Mouse (Mus musculus): ENCODE measurements around the gene Psmb11. TPM values are rescaled to one million over a fixed set of nuclear protein-coding genes. Genes with fewer than 3 reads are reported as not detected.

Gene Psmb11
- polyA plus RNA-seq, 1 experiment from 2014 or later: 0.04 TPM

DNA sequence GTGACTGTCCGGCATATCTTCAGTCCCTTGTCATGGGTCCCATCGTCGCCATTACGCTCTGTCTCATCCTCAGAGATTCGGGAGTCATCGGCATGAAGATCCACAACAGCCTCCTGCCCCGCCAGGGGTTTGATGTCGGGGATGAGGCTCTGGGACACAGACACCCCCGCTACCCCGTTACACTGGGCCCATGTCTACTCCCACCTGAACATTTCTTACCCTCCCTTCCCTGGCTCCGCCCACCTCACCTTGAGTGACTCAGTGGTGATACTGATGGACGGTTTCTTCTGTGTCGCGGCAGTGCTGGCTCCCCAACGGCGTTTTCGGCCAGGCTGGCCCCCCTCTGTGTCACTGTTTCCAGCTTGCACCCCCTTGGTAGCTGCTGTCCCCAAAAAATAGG lies 25.2 kb downstream of the Psmb11 start:
- Histone ChIP-seq H3K4me2 (no peak overlapping the region), H3K36me3 (replicated peaks) (peaks cover 90% of the 10 kb centered on the region), H3K9me3 (no peaks in the 10 kb centered on the region), H3K4me3 (replicated peaks) (no peak overlapping the region), H3K9ac (no peak overlapping the region), H3K27me3 (no peaks in the 10 kb centered on the region), H3K27ac (no peak overlapping the region), H3K4me1 (peaks cover 28% of the 10 kb centered on the region)
- no peak for ATAC-seq (ENCODE audit: low FRiP score)
- 94% methylated on average over 17 of the region's 17 CpGs for WGBS

DNA sequence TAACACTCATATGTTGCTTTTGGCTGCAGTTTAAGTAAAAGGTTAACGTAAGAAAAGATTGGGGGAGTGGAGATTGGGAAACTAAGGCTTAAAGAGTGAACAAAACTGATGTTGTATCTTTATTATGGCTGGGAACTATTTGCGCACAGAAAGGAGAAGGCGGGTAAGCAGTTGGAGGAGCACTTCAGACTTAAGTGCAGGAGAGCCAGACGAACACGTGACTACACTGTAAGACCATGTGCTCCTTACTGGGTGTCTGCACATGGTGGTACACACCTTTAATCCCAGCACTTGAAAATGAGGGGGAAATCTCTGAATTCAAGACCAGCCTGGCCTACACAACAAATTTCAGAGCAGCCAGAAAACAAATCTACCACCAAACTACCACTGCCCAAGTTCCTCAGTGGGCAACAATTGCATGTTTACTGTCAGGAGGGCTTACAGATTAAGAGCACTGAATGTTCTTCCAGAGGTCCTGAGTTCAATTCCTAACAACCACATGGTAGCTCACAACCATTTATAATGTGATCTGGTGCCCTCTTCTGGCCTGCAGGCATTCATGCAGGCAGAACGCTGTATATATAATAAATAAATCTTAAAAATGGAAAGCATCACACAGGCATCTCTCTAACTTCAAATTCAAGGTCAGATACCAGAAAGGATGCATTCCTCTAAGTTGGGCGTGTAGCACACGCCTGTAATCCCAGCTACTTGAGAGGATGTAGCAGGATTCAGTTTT lies 25.8 kb downstream of the Psmb11 start:
- H3K36me3 ChIP-seq (replicated peaks): peaks cover 94% of the 10 kb centered on the region
- no peaks in the 10 kb centered on the region for H3K9me3 ChIP-seq
- H3K9ac ChIP-seq: no peak overlapping the region
- H3K4me2 ChIP-seq: no peak overlapping the region
- H3K4me1 ChIP-seq: peaks cover 35% of the 10 kb centered on the region
- 89% methylated on average over 8 of the region's 8 CpGs for WGBS
- ATAC-seq (ENCODE audit: low FRiP score): no peak
- H3K27ac ChIP-seq: no peak overlapping the region
- H3K4me3 ChIP-seq (replicated peaks): no peak overlapping the region
- H3K27me3 ChIP-seq: no peaks in the 10 kb centered on the region

DNA sequence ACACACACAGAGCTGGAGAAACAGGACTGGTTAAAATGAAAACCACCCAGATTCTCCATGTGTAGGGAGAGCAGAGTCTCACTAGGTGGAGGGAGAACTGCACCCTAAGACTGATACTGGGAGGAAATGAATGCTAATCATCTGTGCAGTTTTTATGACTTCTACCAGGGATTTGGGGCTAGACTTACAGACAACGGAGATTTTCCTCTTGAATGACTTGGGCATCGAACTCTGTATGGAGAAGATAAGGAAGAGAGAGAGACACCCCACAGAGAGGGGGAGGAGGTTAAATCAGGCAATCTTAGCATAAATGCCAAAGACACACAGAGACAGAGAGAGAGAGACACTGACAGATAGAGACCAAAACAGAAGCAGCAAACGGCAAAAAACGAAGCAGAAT lies 26.7 kb downstream of the Psmb11 start:
- Histone ChIP-seq H3K4me1 (peaks cover 42% of the 10 kb centered on the region), H3K9ac (no peak overlapping the region; the same call in 1 of the 2 replicates), H3K4me3 (replicated peaks) (no peak overlapping the region), H3K27ac (no peak overlapping the region), H3K4me2 (no peak overlapping the region), H3K36me3 (replicated peaks) (peaks cover 86% of the 10 kb centered on the region), H3K9me3 (no peaks in the 10 kb centered on the region), H3K27me3 (no peaks in the 10 kb centered on the region)
- WGBS: 83% methylated on average over 4 of the region's 4 CpGs
- ATAC-seq (ENCODE audit: low FRiP score): no peak

DNA sequence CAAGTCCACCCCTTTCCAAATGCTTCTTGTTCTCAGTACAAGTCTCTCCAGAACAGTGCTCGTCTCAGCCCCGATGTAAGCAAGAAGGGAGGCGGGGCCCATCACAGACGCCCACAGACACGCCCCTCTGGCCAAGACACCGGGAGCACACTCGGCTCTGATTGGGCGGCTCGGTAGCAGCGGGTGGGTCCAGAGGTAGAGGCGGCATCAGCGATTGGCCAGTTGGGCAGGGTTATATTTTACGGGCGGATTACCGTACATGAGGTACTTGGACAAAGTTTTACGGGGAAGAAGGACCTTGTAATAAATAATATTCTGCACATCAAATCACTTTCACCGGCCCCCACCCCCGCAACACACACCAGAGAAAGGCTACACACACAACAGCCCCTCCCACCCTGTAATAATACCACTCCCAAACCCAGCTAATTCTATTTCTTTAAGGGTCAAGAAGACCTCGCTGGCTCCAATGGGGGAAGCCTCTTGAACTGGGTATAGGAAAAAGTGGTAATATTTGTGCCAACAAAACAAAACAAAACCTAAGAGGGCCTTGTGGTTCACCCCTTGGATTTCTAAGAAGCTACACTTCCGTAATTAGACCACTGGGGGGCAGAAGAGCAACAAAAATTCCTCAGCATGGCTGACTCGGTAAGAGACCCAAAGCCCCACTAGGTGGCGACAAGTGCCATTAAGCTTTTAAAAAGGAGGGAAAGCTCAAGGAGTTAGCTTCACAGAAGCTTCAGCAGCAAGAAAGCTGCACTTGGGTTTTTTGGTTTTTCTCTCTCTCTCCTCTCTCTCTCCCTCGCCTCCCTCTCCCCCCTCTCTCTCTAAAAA lies 29.6 kb downstream of the Psmb11 start:
- Histone ChIP-seq H3K4me1 (peaks cover 51% of the 10 kb centered on the region), H3K9ac (0 out of 2 replicates have a peak overlapping the region, but pooled peaks have one; percentile 25), H3K4me2 (peak overlapping the region; percentile 92), H3K27me3 (no peaks in the 10 kb centered on the region), H3K9me3 (no peaks in the 10 kb centered on the region), H3K4me3 (replicated peaks) (no peak overlapping the region), H3K36me3 (replicated peaks) (peaks cover 63% of the 10 kb centered on the region), H3K27ac (peak overlapping the region; percentile 43)
- ATAC-seq (ENCODE audit: low FRiP score): peak; percentile 39; the same call in 1 of the 2 replicates
- 62% methylated on average over 23 of the region's 23 CpGs for WGBS

- peak overlapping the region; percentile 5; the same call in 1 of the 2 replicates for H3K4me3 ChIP-seq (replicated peaks)
- peak overlapping the region; percentile 43 for H3K27ac ChIP-seq
- no peak for ATAC-seq (ENCODE audit: low FRiP score)
- H3K9ac ChIP-seq: 0 out of 2 replicates have a peak overlapping the region, but pooled peaks have one; percentile 25
- H3K9me3 ChIP-seq: no peaks in the 10 kb centered on the region
- H3K4me2 ChIP-seq: peak overlapping the region; percentile 92
- H3K27me3 ChIP-seq: no peaks in the 10 kb centered on the region
- peaks cover 63% of the 10 kb centered on the region for H3K36me3 ChIP-seq (replicated peaks)
- H3K4me1 ChIP-seq: peaks cover 51% of the 10 kb centered on the region
- WGBS: 77% methylated on average over 4 of the region's 4 CpGs
These were observed 30.3 kb downstream of the Psmb11 start for GRCm38 (mm10) chr14:54651556-54651955.

DNA sequence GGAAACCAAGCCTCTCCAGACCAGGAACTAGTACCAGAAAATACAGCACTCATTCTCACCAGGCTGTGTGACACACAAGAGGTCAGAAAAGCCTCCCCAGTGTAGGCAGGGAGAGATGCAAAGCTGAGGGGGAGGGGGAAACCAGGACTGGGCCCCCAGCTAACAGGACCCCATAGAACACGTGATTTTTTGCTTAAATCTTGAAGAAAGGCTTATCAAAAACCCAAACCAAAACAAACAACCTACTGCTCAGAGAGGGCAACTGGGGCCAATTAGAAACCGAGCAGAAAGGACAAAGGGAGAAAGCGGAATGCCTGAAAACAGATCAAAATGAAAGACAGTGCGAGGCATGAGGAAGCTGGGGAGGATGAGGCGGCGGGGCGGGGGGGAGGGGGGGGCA lies 31.6 kb downstream of the Psmb11 start:
- no peaks in the 10 kb centered on the region for H3K27me3 ChIP-seq
- H3K9ac ChIP-seq: peak overlapping the region; percentile 92
- H3K27ac ChIP-seq: peak overlapping the region; percentile 90
- WGBS: 0% methylated on average over 7 of the region's 7 CpGs
- H3K9me3 ChIP-seq: no peaks in the 10 kb centered on the region
- peak overlapping the region; percentile 62 for H3K4me3 ChIP-seq (replicated peaks)
- H3K4me2 ChIP-seq: peak overlapping the region; percentile 92
- H3K4me1 ChIP-seq: peaks cover 51% of the 10 kb centered on the region
- peak; percentile 36; the same call in 1 of the 2 replicates for ATAC-seq (ENCODE audit: low FRiP score)
- H3K36me3 ChIP-seq (replicated peaks): peaks cover 62% of the 10 kb centered on the region

DNA sequence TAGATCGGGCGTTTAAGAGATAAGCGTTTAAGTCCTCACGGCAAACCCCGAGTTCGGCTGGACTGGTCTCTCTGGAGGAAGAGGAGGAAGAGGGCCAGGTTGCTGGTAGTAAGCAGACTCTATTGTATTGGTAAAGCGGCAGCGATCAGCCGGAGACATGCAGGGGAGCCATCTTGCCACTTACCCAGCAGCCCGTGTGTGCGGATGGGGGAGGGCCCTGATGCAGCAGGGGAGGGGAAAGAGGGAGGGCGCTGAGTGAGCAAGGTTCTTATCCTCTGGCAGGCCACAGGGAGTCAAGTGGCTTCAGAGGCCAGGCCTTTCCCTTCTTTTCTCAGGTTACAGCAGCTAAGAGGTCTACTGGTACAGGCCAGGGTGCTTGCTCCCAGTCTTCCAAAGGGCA lies 32.3 kb downstream of the Psmb11 start:
- peak overlapping the region; percentile 92 for H3K4me2 ChIP-seq
- peak overlapping the region; percentile 62 for H3K4me3 ChIP-seq (replicated peaks)
- under 1% methylated on average over 12 of the region's 12 CpGs for WGBS
- no peaks in the 10 kb centered on the region for H3K27me3 ChIP-seq
- peak; percentile 89 for ATAC-seq (ENCODE audit: low FRiP score)
- peaks cover 47% of the 10 kb centered on the region for H3K4me1 ChIP-seq
- no peaks in the 10 kb centered on the region for H3K9me3 ChIP-seq
- peak overlapping the region; percentile 92 for H3K9ac ChIP-seq
- peak overlapping the region; percentile 90 for H3K27ac ChIP-seq
- H3K36me3 ChIP-seq (replicated peaks): peaks cover 62% of the 10 kb centered on the region

DNA sequence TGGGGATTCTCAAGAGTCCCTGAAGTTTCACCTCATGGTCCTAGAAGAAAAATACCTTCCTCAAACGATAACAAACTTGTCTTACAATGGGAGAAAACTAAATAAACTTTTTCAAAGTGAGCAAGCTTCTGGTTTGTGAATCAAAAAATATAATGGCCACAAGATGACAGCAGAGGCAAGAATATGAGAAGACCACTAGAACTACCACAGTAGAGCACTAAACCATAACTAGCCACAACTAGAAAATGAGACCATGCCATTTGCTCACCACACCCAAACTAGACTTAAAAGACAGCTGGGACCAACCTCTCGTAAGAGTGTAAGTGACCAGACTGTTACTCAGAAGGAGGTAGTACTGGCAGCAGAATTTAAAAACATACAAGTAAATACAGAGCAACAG lies 38.8 kb downstream of the Psmb11 start:
- H3K9me3 ChIP-seq: no peaks in the 10 kb centered on the region
- H3K27ac ChIP-seq: no peak overlapping the region
- 95% methylated on average over 2 of the region's 2 CpGs for WGBS
- H3K4me1 ChIP-seq: no peaks in the 10 kb centered on the region
- no peak for ATAC-seq (ENCODE audit: low FRiP score)
- H3K36me3 ChIP-seq (replicated peaks): peaks cover 97% of the 10 kb centered on the region
- no peaks in the 10 kb centered on the region for H3K27me3 ChIP-seq
- no peak overlapping the region for H3K4me2 ChIP-seq
- no peak overlapping the region for H3K9ac ChIP-seq
- H3K4me3 ChIP-seq (replicated peaks): no peak overlapping the region

DNA sequence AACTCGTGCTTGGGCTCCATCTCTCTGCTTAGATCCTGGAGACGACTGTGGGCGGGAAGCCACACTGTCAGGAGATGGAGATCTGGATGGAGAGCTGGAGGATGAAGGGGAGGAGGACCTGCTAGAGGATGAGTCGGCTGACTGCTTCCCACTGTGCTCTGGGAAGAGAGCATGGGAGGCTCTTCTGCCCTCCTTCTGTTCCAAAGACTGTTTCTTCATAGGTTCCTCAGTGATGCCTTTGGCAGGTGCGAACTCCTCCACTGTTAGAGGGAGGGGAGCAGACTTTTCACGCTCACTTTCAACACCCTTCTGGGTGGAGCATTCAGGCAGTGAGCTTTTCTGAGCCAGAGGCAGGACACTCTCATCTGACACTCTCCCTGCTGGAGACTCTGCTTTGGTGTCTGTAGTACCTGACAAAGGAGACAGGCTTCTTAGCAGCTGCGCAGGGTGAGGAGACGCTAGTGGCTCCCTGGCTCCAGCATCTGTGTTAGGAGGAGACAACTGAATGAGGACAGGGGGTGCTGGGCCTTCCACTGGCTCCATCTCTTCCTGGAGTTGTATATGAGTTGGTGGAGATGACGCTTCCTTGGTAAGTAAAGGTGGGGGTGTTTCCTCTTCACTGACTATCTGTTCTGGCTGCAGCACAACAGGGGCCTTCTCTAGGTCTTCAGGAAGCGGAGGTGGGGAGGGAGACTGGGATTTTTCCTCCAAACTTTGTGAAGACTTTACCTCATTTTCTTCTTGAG lies 43.4 kb downstream of the Psmb11 start:
- no peaks in the 10 kb centered on the region for H3K9me3 ChIP-seq
- H3K4me3 ChIP-seq (replicated peaks): no peak overlapping the region
- peaks cover 90% of the 10 kb centered on the region for H3K36me3 ChIP-seq (replicated peaks)
- no peak overlapping the region for H3K27ac ChIP-seq
- no peaks in the 10 kb centered on the region for H3K4me1 ChIP-seq
- no peak overlapping the region for H3K9ac ChIP-seq
- ATAC-seq (ENCODE audit: low FRiP score): no peak
- H3K27me3 ChIP-seq: no peaks in the 10 kb centered on the region
- 92% methylated on average over 10 of the region's 10 CpGs for WGBS
- no peak overlapping the region for H3K4me2 ChIP-seq

DNA sequence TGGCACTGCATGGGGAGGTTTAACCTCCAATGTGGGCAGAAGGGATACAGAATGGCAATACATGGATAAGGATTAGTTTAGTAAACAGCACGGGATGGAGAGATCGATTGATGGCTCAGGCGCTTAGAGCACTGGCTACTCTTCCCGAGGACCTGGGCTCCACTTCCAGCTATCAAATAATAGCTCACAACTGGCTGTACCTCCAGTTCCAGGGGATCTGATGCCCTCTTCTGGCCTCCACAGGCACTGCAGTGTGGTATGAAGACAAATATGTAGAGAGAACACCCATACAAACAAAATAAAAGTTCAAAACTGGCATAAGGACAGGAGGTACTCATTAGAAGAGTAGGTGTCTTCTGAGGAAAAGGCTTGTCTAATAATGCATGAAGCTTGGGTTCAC lies 48.1 kb downstream of the Psmb11 start:
- 81% methylated on average over 4 of the region's 4 CpGs for WGBS
- H3K27ac ChIP-seq: no peak overlapping the region
- no peak overlapping the region for H3K4me2 ChIP-seq
- H3K9me3 ChIP-seq: no peaks in the 10 kb centered on the region
- ATAC-seq (ENCODE audit: low FRiP score): no peak
- no peak overlapping the region for H3K9ac ChIP-seq
- no peaks in the 10 kb centered on the region for H3K4me1 ChIP-seq
- no peaks in the 10 kb centered on the region for H3K27me3 ChIP-seq
- H3K4me3 ChIP-seq (replicated peaks): no peak overlapping the region
- peaks cover 68% of the 10 kb centered on the region for H3K36me3 ChIP-seq (replicated peaks)

DNA sequence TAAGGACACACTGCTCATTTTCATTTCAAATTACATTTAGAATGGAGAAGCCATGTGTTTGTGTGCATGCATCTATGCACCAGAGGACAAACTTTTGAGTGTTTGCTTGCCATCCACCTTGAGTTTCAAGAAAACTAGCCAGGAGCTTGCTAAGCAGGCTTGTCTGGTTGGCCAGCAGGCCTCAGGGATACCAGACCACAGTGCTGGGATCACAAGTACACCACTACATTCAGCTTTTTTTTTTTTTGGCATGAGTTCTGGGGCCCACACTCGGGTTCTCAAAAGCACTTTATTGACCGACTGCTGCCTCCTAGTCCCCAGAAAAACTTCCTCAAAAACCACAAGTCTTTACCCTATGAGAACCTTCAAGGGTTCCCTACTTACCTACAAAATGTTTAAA lies 53.1 kb downstream of the Psmb11 start:
- no peak overlapping the region for H3K27ac ChIP-seq
- no peak overlapping the region for H3K4me2 ChIP-seq
- no peaks in the 10 kb centered on the region for H3K4me1 ChIP-seq
- H3K9me3 ChIP-seq: no peaks in the 10 kb centered on the region
- no peak overlapping the region for H3K9ac ChIP-seq
- no peaks in the 10 kb centered on the region for H3K27me3 ChIP-seq
- WGBS: 87% methylated on average over 2 of the region's 2 CpGs
- peaks cover 67% of the 10 kb centered on the region for H3K36me3 ChIP-seq (replicated peaks)
- H3K4me3 ChIP-seq (replicated peaks): no peak overlapping the region
- ATAC-seq (ENCODE audit: low FRiP score): no peak

- Histone ChIP-seq H3K9me3 (no peaks in the 10 kb centered on the region), H3K36me3 (replicated peaks) (peaks cover 74% of the 10 kb centered on the region), H3K9ac (no peak overlapping the region), H3K4me3 (replicated peaks) (no peak overlapping the region), H3K27ac (no peak overlapping the region), H3K4me2 (no peak overlapping the region), H3K4me1 (no peaks in the 10 kb centered on the region), H3K27me3 (no peaks in the 10 kb centered on the region)
- WGBS: 90% methylated on average over 5 of the region's 5 CpGs
- ATAC-seq (ENCODE audit: low FRiP score): no peak
These were observed 55.1 kb downstream of the Psmb11 start for GRCm38 (mm10) chr14:54676290-54676689.

All from forebrain, embryonic 12.5 days (tissue).